Mouse (Mus musculus): ENCODE results near the gene Hist1h4d. TPM values are rescaled to one million over a fixed set of nuclear protein-coding genes. Genes with fewer than 3 reads are reported as not detected.
"Not testable (repeated sequence)": the region's sequence is repeated elsewhere in the genome, so short reads cannot be mapped to it uniquely, and the experiment has no call there.

Gene Hist1h4d
- total and polyA plus RNA-seq, 3 experiments: 1.7 to 51.7 (median 47.3) TPM

- H3K4me1 ChIP-seq (ENCODE audit: control insufficient read depth, insufficient read depth, low read length); H3K27me3 ChIP-seq (ENCODE audit: control insufficient read depth, insufficient read depth, low read length); H3K79me2 ChIP-seq (replicated peaks; ENCODE audit: control insufficient read depth, insufficient read depth, low read length); H3K9ac ChIP-seq (ENCODE audit: low read depth, low read length); H3K27ac ChIP-seq; intact Hi-C loops (cut with DNase I): not testable (repeated sequence)
- H3K4me3 ChIP-seq: peak within 1 kb of the TSS; percentile 51
- DNase-seq: peak; percentile 85 to 86
- TF ChIP-seq CTCF (IDR thresholded peaks at IDR 0.05): peak; percentile 35
- 0 out of 2 replicates have a peak, but pooled peaks have one; percentile 48 for TF ChIP-seq EP300 (IDR thresholded peaks at IDR 0.05; ENCODE audit: insufficient read depth, low read depth, low read length)
- TF ChIP-seq POLR2A (IDR thresholded peaks at IDR 0.05; ENCODE audit: insufficient read depth, low read depth, low read length): peak; percentile 22; the same call in 1 of the 2 replicates
- peaks cover 14% of the 10 kb centered on the region for H3K36me3 ChIP-seq (ENCODE audit: control insufficient read depth, insufficient read depth, low read length)
- 2% methylated on average over 48 of the region's 62 CpGs for WGBS
Observed at GRCm38 (mm10) chr13:23535137-23536075, 46.0 kb upstream of the Hist1h4d start, which contains the start of gene Hist1h3g. Hist1h3g (plus strand) TSS chr13:23535422.

GRCm38 (mm10) chr13:23536076-23536822, 45.1 kb upstream of the Hist1h4d start:
- H3K9ac ChIP-seq (ENCODE audit: low read depth, low read length): no peak overlapping the region
- H3K27ac ChIP-seq: no peak overlapping the region
- H3K4me1 ChIP-seq (ENCODE audit: control insufficient read depth, insufficient read depth, low read length): peaks cover 4% of the 10 kb centered on the region
- intact Hi-C loops (cut with DNase I): no loop called here
- no peak overlapping the region for H3K4me3 ChIP-seq
- DNase-seq: no peak
- 33% methylated on average over 7 of the region's 7 CpGs for WGBS
- no peak for TF ChIP-seq CTCF (IDR thresholded peaks at IDR 0.05)
- H3K36me3 ChIP-seq (ENCODE audit: control insufficient read depth, insufficient read depth, low read length): peaks cover 14% of the 10 kb centered on the region
- no peaks in the 10 kb centered on the region for H3K27me3 ChIP-seq (ENCODE audit: control insufficient read depth, insufficient read depth, low read length)
- no peaks in the 10 kb centered on the region for H3K79me2 ChIP-seq (replicated peaks; ENCODE audit: control insufficient read depth, insufficient read depth, low read length)

GRCm38 (mm10) chr13:23537006-23537710, 44.2 kb upstream of the Hist1h4d start:
- TF ChIP-seq EP300 (IDR thresholded peaks at IDR 0.05; ENCODE audit: insufficient read depth, low read depth, low read length) (no peak), CTCF (IDR thresholded peaks at IDR 0.05) (no peak), POLR2A (IDR thresholded peaks at IDR 0.05; ENCODE audit: insufficient read depth, low read depth, low read length) (no peak)
- no peak for DNase-seq
- Histone ChIP-seq H3K27ac (no peak overlapping the region), H3K27me3 (ENCODE audit: control insufficient read depth, insufficient read depth, low read length) (no peaks in the 10 kb centered on the region), H3K9ac (ENCODE audit: low read depth, low read length) (no peak overlapping the region), H3K4me1 (ENCODE audit: control insufficient read depth, insufficient read depth, low read length) (peaks cover 4% of the 10 kb centered on the region), H3K79me2 (replicated peaks; ENCODE audit: control insufficient read depth, insufficient read depth, low read length) (no peaks in the 10 kb centered on the region), H3K4me3 (no peak overlapping the region), H3K36me3 (ENCODE audit: control insufficient read depth, insufficient read depth, low read length) (peaks cover 13% of the 10 kb centered on the region)
- WGBS: 88% methylated on average over 3 of the region's 3 CpGs
- intact Hi-C loops (cut with DNase I): no loop called here

GRCm38 (mm10) chr13:23538249-23538648, 43.1 kb upstream of the Hist1h4d start:
- Histone ChIP-seq H3K27ac (no peak overlapping the region), H3K9ac (ENCODE audit: low read depth, low read length) (no peak overlapping the region), H3K27me3 (ENCODE audit: control insufficient read depth, insufficient read depth, low read length) (no peaks in the 10 kb centered on the region), H3K4me3 (no peak overlapping the region), H3K79me2 (replicated peaks; ENCODE audit: control insufficient read depth, insufficient read depth, low read length) (no peaks in the 10 kb centered on the region), H3K36me3 (ENCODE audit: control insufficient read depth, insufficient read depth, low read length) (peaks cover 7% of the 10 kb centered on the region), H3K4me1 (ENCODE audit: control insufficient read depth, insufficient read depth, low read length) (no peaks in the 10 kb centered on the region; the same call in none of the 2 replicates)
- TF ChIP-seq POLR2A (IDR thresholded peaks at IDR 0.05; ENCODE audit: insufficient read depth, low read depth, low read length): no peak
- TF ChIP-seq CTCF (IDR thresholded peaks at IDR 0.05): no peak
- no peak for TF ChIP-seq EP300 (IDR thresholded peaks at IDR 0.05; ENCODE audit: insufficient read depth, low read depth, low read length)
- no peak for DNase-seq
- intact Hi-C loops (cut with DNase I): no loop called here
- WGBS: 85% methylated on average over 5 of the region's 5 CpGs

GRCm38 (mm10) chr13:23539821-23540220, 41.6 kb upstream of the Hist1h4d start:
- intact Hi-C loops (cut with DNase I); H3K27me3 ChIP-seq (ENCODE audit: control insufficient read depth, insufficient read depth, low read length); H3K79me2 ChIP-seq (replicated peaks; ENCODE audit: control insufficient read depth, insufficient read depth, low read length); DNase-seq; H3K9ac ChIP-seq (ENCODE audit: low read depth, low read length); H3K4me3 ChIP-seq; H3K27ac ChIP-seq; H3K4me1 ChIP-seq (ENCODE audit: control insufficient read depth, insufficient read depth, low read length); H3K36me3 ChIP-seq (ENCODE audit: control insufficient read depth, insufficient read depth, low read length): not testable (repeated sequence)
- 76% methylated on average over 1 of the region's 1 CpGs for WGBS

Data from heart, adult 2 months (tissue).